In the genomic region with DNA sequence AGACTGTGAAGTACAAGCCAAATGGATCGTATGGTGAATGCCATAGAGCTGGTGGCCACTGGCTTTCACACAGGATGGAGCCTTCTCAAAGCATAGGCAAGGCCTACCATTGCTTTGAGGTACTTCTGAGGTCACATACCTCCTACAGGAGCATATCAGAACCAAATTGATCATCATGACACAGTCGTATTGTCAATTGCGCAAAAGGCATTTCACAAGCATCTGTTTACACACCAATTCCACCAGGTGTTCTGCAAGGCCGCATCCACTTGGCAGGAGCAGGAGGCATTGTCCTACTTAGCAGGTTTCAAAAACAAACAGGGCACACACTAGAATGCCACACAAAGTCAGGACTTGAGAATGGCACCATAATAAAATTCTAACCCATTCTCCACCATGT, we compare ENCODE assay signal across 27 mouse cellular contexts.
DNase-seq lines count a peak whose midpoint lies in the region; ATAC-seq and TF ChIP-seq lines count a peak whose summit lies in the region.
"Had no signal": no experiment of that assay in that cellular context is flagged by ENCODE, and none has a peak within 500 bp of the region (broad histone marks: within the 10 kb centered on the region; RNA-seq: fewer than 3 reads in every experiment).

No protein-coding gene starts in this region.

- TF ChIP-seq CTCF in liver, adult 2 months (IDR thresholded peaks at IDR 0.05; ENCODE audit: low read depth, low read length): no peak
- no peak for TF ChIP-seq CTCF in liver, postnatal 0 days (IDR thresholded peaks at IDR 0.05; ENCODE audit: low read depth)

- H3K27ac ChIP-seq in liver, adult 2 months (replicated peaks; ENCODE audit: insufficient read depth, low read depth, low read length): peak overlapping the region; percentile 66
- H3K27ac ChIP-seq in liver, embryonic 13.5 days: no peak overlapping the region
- peak overlapping the region; percentile 9; the same call in 1 of the 2 replicates for H3K27ac ChIP-seq in liver, postnatal 0 days (ENCODE audit: low read depth)
- H3K27ac ChIP-seq: embryonic facial prominence, embryonic 12.5 days; embryonic facial prominence, embryonic 15.5 days; forebrain, embryonic 12.5 days; forebrain, embryonic 15.5 days; heart, embryonic 15.5 days; hindbrain, embryonic 10.5 days; hindbrain, embryonic 13.5 days had no signal

- TF ChIP-seq POLR2A in liver, adult 2 months (IDR thresholded peaks at IDR 0.05; ENCODE audit: extremely low read depth, insufficient read depth, low read length): no peak

- 0 out of 2 replicates have a peak, but pooled peaks have one; percentile 69 for TF ChIP-seq EP300 in liver, postnatal 0 days (IDR thresholded peaks at IDR 0.05; ENCODE audit: low read depth)

- H3K9ac ChIP-seq in liver, adult 2 months (ENCODE audit: low read depth, low read length): no peak overlapping the region
- H3K9ac ChIP-seq in liver, embryonic 13.5 days: no peak overlapping the region
- H3K9ac ChIP-seq in liver, postnatal 0 days (replicated peaks): no peak overlapping the region
- H3K9ac ChIP-seq: embryonic facial prominence, embryonic 12.5 days; embryonic facial prominence, embryonic 15.5 days; forebrain, embryonic 12.5 days; forebrain, embryonic 15.5 days; heart, embryonic 12.5 days; heart, embryonic 15.5 days; hindbrain, embryonic 13.5 days had no signal

- no peaks in the 10 kb centered on the region; the same call in 1 of the 2 replicates for H3K79me2 ChIP-seq in liver, adult 2 months (ENCODE audit: control insufficient read depth, insufficient read depth, low read length)

- no peak overlapping the region for H3K4me3 ChIP-seq in liver, adult 2 months (ENCODE audit: insufficient read depth, low read depth, low read length)
- H3K4me3 ChIP-seq in liver, embryonic 13.5 days (replicated peaks): no peak overlapping the region
- H3K4me3 ChIP-seq in liver, postnatal 0 days (ENCODE audit: low read depth, low read length): no peak overlapping the region
- H3K4me3 ChIP-seq: embryonic facial prominence, embryonic 12.5 days; embryonic facial prominence, embryonic 15.5 days; forebrain, embryonic 12.5 days; forebrain, embryonic 15.5 days; heart, embryonic 12.5 days; heart, embryonic 15.5 days; hindbrain, embryonic 10.5 days; hindbrain, embryonic 13.5 days had no signal

- no peaks in the 10 kb centered on the region for H3K27me3 ChIP-seq in liver, adult 2 months (ENCODE audit: control insufficient read depth, insufficient read depth, low read length)
- no peaks in the 10 kb centered on the region for H3K27me3 ChIP-seq in liver, embryonic 13.5 days
- no peaks in the 10 kb centered on the region for H3K27me3 ChIP-seq in liver, postnatal 0 days (ENCODE audit: insufficient read depth, low read length)
- H3K27me3 ChIP-seq: embryonic facial prominence, embryonic 12.5 days; embryonic facial prominence, embryonic 15.5 days; forebrain, embryonic 12.5 days; forebrain, embryonic 15.5 days; heart, embryonic 12.5 days; heart, embryonic 15.5 days; hindbrain, embryonic 13.5 days; Patski had no signal

- WGBS in liver, adult 2 months: 30% methylated on average over 4 of the region's 4 CpGs
- WGBS in liver, embryonic 13.5 days (ENCODE audit: insufficient replicate concordance): 75% methylated on average over 4 of the region's 4 CpGs
- 67% methylated on average over 4 of the region's 4 CpGs for WGBS in liver, postnatal 0 days (ENCODE audit: insufficient replicate concordance)

- no peak overlapping the region for H3K4me2 ChIP-seq in liver, embryonic 13.5 days
- H3K4me2 ChIP-seq in liver, postnatal 0 days (ENCODE audit: low read depth, low read length): no peak overlapping the region
- H3K4me2 ChIP-seq: embryonic facial prominence, embryonic 12.5 days; embryonic facial prominence, embryonic 15.5 days; forebrain, embryonic 12.5 days; forebrain, embryonic 15.5 days; heart, embryonic 12.5 days; heart, embryonic 15.5 days; hindbrain, embryonic 13.5 days had no signal

- H3K36me3 ChIP-seq in liver, adult 2 months (ENCODE audit: control insufficient read depth, insufficient read depth, low read length): no peaks in the 10 kb centered on the region
- no peaks in the 10 kb centered on the region for H3K36me3 ChIP-seq in liver, embryonic 13.5 days
- no peaks in the 10 kb centered on the region for H3K36me3 ChIP-seq in liver, postnatal 0 days (replicated peaks; ENCODE audit: insufficient read depth, low read length)
- H3K36me3 ChIP-seq: embryonic facial prominence, embryonic 12.5 days; embryonic facial prominence, embryonic 15.5 days; forebrain, embryonic 12.5 days; forebrain, embryonic 15.5 days; G1E; heart, embryonic 15.5 days; hindbrain, embryonic 10.5 days; hindbrain, embryonic 13.5 days had no signal

- H3K9me3 ChIP-seq in liver, embryonic 13.5 days (replicated peaks): no peaks in the 10 kb centered on the region
- no peaks in the 10 kb centered on the region for H3K9me3 ChIP-seq in liver, postnatal 0 days (ENCODE audit: low read length)
- H3K9me3 ChIP-seq: embryonic facial prominence, embryonic 15.5 days; forebrain, embryonic 12.5 days; forebrain, embryonic 15.5 days; heart, embryonic 12.5 days; heart, embryonic 15.5 days; hindbrain, embryonic 10.5 days; hindbrain, embryonic 13.5 days had no signal

- H3K4me1 ChIP-seq in liver, adult 2 months (ENCODE audit: control insufficient read depth, insufficient read depth, low read length): peaks cover 28% of the 10 kb centered on the region
- H3K4me1 ChIP-seq in liver, embryonic 13.5 days (replicated peaks): peaks cover 8% of the 10 kb centered on the region
- peaks cover 7% of the 10 kb centered on the region for H3K4me1 ChIP-seq in liver, postnatal 0 days (ENCODE audit: insufficient read depth)
- H3K4me1 ChIP-seq: embryonic facial prominence, embryonic 12.5 days; embryonic facial prominence, embryonic 15.5 days; forebrain, embryonic 12.5 days; forebrain, embryonic 15.5 days; hindbrain, embryonic 10.5 days had no signal

- peak; percentile 100 for DNase-seq in liver, adult 2 months (ENCODE audit: extremely low read depth, low read depth, low spot score)
- DNase-seq in liver: no peak
- no peak for DNase-seq in liver, embryonic 13.5 days
- peak; percentile 46 for DNase-seq in liver, postnatal 0 days
- DNase-seq in layer of hippocampus, postnatal 14 days (ENCODE audit: low spot score in 2 of 2): no peak
- DNase-seq in urinary bladder, adult 18-20 months (ENCODE audit: low spot score in 2 of 2): no peak
- DNase-seq: adrenal gland, postnatal 10 days; adrenal gland, postnatal 36 days; cerebellum, adult 11 months; cerebellum, adult 2 months; cerebellum, adult 9-11 months; cerebellum, postnatal 25 days; gastrocnemius, postnatal 25 days; heart, adult 18-20 months; heart, postnatal 10 days; heart, postnatal 36 days had no signal

- peak; percentile 30; the same call in 1 of the 2 replicates for ATAC-seq in liver, embryonic 13.5 days (ENCODE audit: low read depth)
- peak; percentile 90 for ATAC-seq in liver, postnatal 0 days
- ATAC-seq: forebrain, embryonic 15.5 days; hindbrain, embryonic 16.5 days; Patski had no signal

Comparison
In these comparisons a context has a peak if more than half of its experiments do, and no peak if none do; other contexts are left out.
1. DNase-seq: peak in liver, adult 2 months (single experiment) and liver, postnatal 0 days (single experiment); none in liver (single experiment), liver, embryonic 13.5 days (single experiment), layer of hippocampus, postnatal 14 days (0 of 2) and urinary bladder, adult 18-20 months (0 of 2).